ENCODE assay signal across 13 mouse cellular contexts in genomic region chr16:63086086-63086796, GRCm38 (mm10).
DNase-seq lines count a peak whose midpoint lies in the region; TF ChIP-seq lines count a peak whose summit lies in the region.
"Had no signal": no experiment of that assay in that cellular context is flagged by ENCODE, and none has a peak within 500 bp of the region (broad histone marks: within the 10 kb centered on the region; RNA-seq: fewer than 3 reads in every experiment).

No protein-coding gene starts in this region.

- TF ChIP-seq POLR2A in cerebellum, adult 2 months (IDR thresholded peaks at IDR 0.05; ENCODE audit: borderline replicate concordance, insufficient read depth, low read length) = no peak

- DNase-seq in layer of hippocampus, postnatal 10 days (ENCODE audit: low spot score in 2 of 2) = peak; percentile 21 to 45
- DNase-seq in layer of hippocampus, adult 9-10 months (ENCODE audit: low spot score) = no peak
- peak; percentile 73 to 81 for DNase-seq in cerebellum, adult 2 months
- DNase-seq in cerebellum, postnatal 36 days = peak; percentile 50 to 80
- DNase-seq in lung, postnatal 14 days = peak; percentile 68
- no peak for DNase-seq in thymus, postnatal 0 days (ENCODE audit: low spot score)
- DNase-seq in yolk sac, embryonic 10.5 days (ENCODE audit: low spot score) = no peak
- DNase-seq: kidney, adult 2 months; liver, embryonic 13.5 days; thymus, postnatal 25 days had no signal

- TF ChIP-seq CTCF in cerebellum, adult 2 months (IDR thresholded peaks at IDR 0.05; ENCODE audit: borderline replicate concordance, insufficient read depth, low read depth, low read length) = no peak

- H3K27me3 ChIP-seq in cerebellum, adult 2 months (ENCODE audit: control insufficient read depth, insufficient read depth, low read length) = no peaks in the 10 kb centered on the region
- H3K27me3 ChIP-seq: embryonic facial prominence, embryonic 13.5 days; liver, embryonic 13.5 days; neural tube, embryonic 13.5 days had no signal

- WGBS in cerebellum, adult 2 months = 35% methylated on average over 9 of the region's 9 CpGs

- no peaks in the 10 kb centered on the region; the same call in 1 of the 2 replicates for H3K4me1 ChIP-seq in cerebellum, adult 2 months (ENCODE audit: control insufficient read depth, insufficient read depth, low read length)
- H3K4me1 ChIP-seq: embryonic facial prominence, embryonic 13.5 days; liver, embryonic 13.5 days had no signal

- no peak overlapping the region for H3K4me3 ChIP-seq in cerebellum, adult 2 months (replicated peaks; ENCODE audit: insufficient read depth, low read depth, low read length)
- H3K4me3 ChIP-seq: embryonic facial prominence, embryonic 13.5 days; liver, embryonic 13.5 days; midbrain, embryonic 12.5 days; neural tube, embryonic 13.5 days had no signal

- H3K27ac ChIP-seq in cerebellum, adult 2 months (ENCODE audit: insufficient read depth, low read length) = no peak overlapping the region
- H3K27ac ChIP-seq: embryonic facial prominence, embryonic 13.5 days; liver, embryonic 13.5 days; midbrain, embryonic 12.5 days; neural tube, embryonic 13.5 days had no signal

Comparison
In these comparisons a context has a peak if more than half of its experiments do, and no peak if none do; other contexts are left out.
1. DNase-seq: peak in layer of hippocampus, postnatal 10 days (2 of 2), cerebellum, adult 2 months (2 of 2), cerebellum, postnatal 36 days (2 of 2) and lung, postnatal 14 days (single experiment); none in layer of hippocampus, adult 9-10 months (single experiment), thymus, postnatal 0 days (single experiment) and yolk sac, embryonic 10.5 days (single experiment).